Mouse (Mus musculus) bone marrow, adult 2 months (tissue): ENCODE measurements around the gene Nkx2-1.

Source experiments
- CTCF ChIP-seq: fragments of 200-500 bp; IDR thresholded peaks from 2 replicates; pipeline ENCODE4 v1.5.1; 2011; ENCODE audit warnings: low read length, control low read depth; ENCODE audit not compliant: control insufficient read depth, insufficient read depth
- POLR2A ChIP-seq: fragments of 200-500 bp; IDR thresholded peaks from 2 replicates; pipeline ENCODE4 v1.6.1; 2011; ENCODE audit warnings: low read depth, mild to moderate bottlenecking, control low read depth, low read length, borderline replicate concordance; ENCODE audit not compliant: control insufficient read depth

DNA sequence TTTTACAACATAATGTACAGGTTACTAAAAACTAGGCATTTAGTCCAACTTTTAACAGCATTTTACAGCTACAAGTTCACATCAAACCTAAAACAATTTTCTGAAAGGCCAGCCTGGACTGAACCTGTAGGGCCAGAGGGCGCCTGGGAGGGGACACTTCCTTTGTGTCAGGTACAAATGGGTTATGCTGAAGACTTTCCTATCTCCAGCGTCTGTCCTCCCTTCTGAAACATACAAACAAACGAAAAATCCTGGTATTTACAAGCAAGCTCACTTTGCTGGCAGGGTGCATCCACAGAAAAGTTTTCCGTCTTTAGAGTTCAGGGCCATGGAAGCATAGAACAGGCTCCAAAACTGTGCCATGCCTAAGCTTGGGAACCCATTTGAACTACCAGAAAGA lies 4.6 kb downstream of the Nkx2-1 start:
- TF ChIP-seq CTCF (no peak), POLR2A (no peak)
